In genomic region chr3:121725651-121726050, GRCm38 (mm10) we compare ENCODE assay signal across 19 mouse cellular contexts. TPM values are rescaled to one million over a fixed set of nuclear protein-coding genes. Genes with fewer than 3 reads are reported as not detected.
DNase-seq lines count a peak whose midpoint lies in the region; ATAC-seq and TF ChIP-seq lines count a peak whose summit lies in the region.
"Had no signal": no experiment of that assay in that cellular context is flagged by ENCODE, and none has a peak within 500 bp of the region (broad histone marks: within the 10 kb centered on the region; RNA-seq: fewer than 3 reads in every experiment).

No protein-coding gene starts in this region.

- WGBS in embryonic facial prominence, embryonic 12.5 days: 77% methylated on average over 10 of the region's 10 CpGs
- WGBS in small intestine, adult 2 months: 85% methylated on average over 10 of the region's 10 CpGs

- TF ChIP-seq POLR2A in small intestine, adult 2 months (IDR thresholded peaks at IDR 0.05; ENCODE audit: low read depth, low read length): no peak

- peak overlapping the region; percentile 6; the same call in 1 of the 2 replicates for H3K27ac ChIP-seq in left cerebral cortex, adult 2 months
- no peak overlapping the region for H3K27ac ChIP-seq in embryonic facial prominence, embryonic 12.5 days
- 0 out of 2 replicates have a peak overlapping the region, but pooled peaks have one; percentile 5 for H3K27ac ChIP-seq in small intestine, adult 2 months (ENCODE audit: insufficient read depth, low read depth, low read length)
- H3K27ac ChIP-seq: midbrain, embryonic 10.5 days; neural tube, embryonic 13.5 days had no signal

- H3K4me2 ChIP-seq in embryonic facial prominence, embryonic 12.5 days (replicated peaks): peak overlapping the region; percentile 87; the same call in 1 of the 2 replicates
- H3K4me2 ChIP-seq: neural tube, embryonic 13.5 days had no signal

- ATAC-seq in embryonic facial prominence, embryonic 12.5 days (ENCODE audit: insufficient number of reproducible peaks, insufficient read depth, low FRiP score, low TSS enrichment): no peak
- ATAC-seq: activated CD4-positive, CD25-positive, alpha-beta regulatory T cell, adult 4 months had no signal

- TF ChIP-seq CTCF in left cerebral cortex, adult 2 months (IDR thresholded peaks at IDR 0.05): no peak
- TF ChIP-seq CTCF in small intestine, adult 2 months (IDR thresholded peaks at IDR 0.05; ENCODE audit: extremely low read depth, insufficient read length, insufficient replicate concordance, low read depth, low read length): no peak

- DNase-seq in heart, adult 11 months: peak; percentile 83
- no peak for DNase-seq in heart, adult 18-20 months
- no peak for DNase-seq in left cerebral cortex, adult 2 months (ENCODE audit: extremely low spot score in 1 of 2, low spot score in 2 of 2)
- no peak for DNase-seq in left cerebral cortex, postnatal 10 days (ENCODE audit: extremely low spot score in 1 of 2, low spot score in 2 of 2)
- DNase-seq in natural killer cell, adult 2 months (ENCODE audit: low spot score in 2 of 2): no peak
- DNase-seq: cerebellum, postnatal 10 days; kidney, adult 18-20 months; kidney, postnatal 36 days; lung, adult 18-20 months; thymus, adult 2 months had no signal

- no peaks in the 10 kb centered on the region for H3K36me3 ChIP-seq in embryonic facial prominence, embryonic 12.5 days
- peaks cover 6% of the 10 kb centered on the region for H3K36me3 ChIP-seq in small intestine, adult 2 months (ENCODE audit: control insufficient read depth, insufficient read depth, low read length)
- H3K36me3 ChIP-seq: G1E; midbrain, embryonic 10.5 days; neural tube, embryonic 13.5 days had no signal

- H3K9me3 ChIP-seq in embryonic facial prominence, embryonic 12.5 days: no peaks in the 10 kb centered on the region
- H3K9me3 ChIP-seq: midbrain, embryonic 10.5 days; neural tube, embryonic 13.5 days had no signal

- H3K27me3 ChIP-seq in embryonic facial prominence, embryonic 12.5 days: peaks cover 12% of the 10 kb centered on the region; the same call in 1 of the 2 replicates
- no peaks in the 10 kb centered on the region for H3K27me3 ChIP-seq in small intestine, adult 2 months (ENCODE audit: control insufficient read depth, insufficient read depth, low read length)

- H3K9ac ChIP-seq in embryonic facial prominence, embryonic 12.5 days: no peak overlapping the region
- H3K9ac ChIP-seq: neural tube, embryonic 13.5 days had no signal

- peak overlapping the region; percentile 26 for H3K4me3 ChIP-seq in left cerebral cortex, adult 2 months
- no peak overlapping the region for H3K4me3 ChIP-seq in embryonic facial prominence, embryonic 12.5 days
- H3K4me3 ChIP-seq in small intestine, adult 2 months (ENCODE audit: low read depth, low read length): peak overlapping the region; percentile 34; the same call in 1 of the 2 replicates
- H3K4me3 ChIP-seq: midbrain, embryonic 10.5 days; neural tube, embryonic 13.5 days had no signal

- intact Hi-C loops in left cerebral cortex, adult 2 months (cut with DNase I): loop anchor here (10.0 kb wide), 1 partner anchor 421 kb away; no protein-coding TSS in a partner anchor
- intact Hi-C loops in left cerebral cortex, postnatal 10 days (cut with DNase I): no loop called here

- H3K4me1 ChIP-seq in embryonic facial prominence, embryonic 12.5 days: peaks cover 22% of the 10 kb centered on the region
- H3K4me1 ChIP-seq in small intestine, adult 2 months (ENCODE audit: control insufficient read depth, insufficient read depth, insufficient read length, low read length): peaks cover 13% of the 10 kb centered on the region; the same call in 1 of the 2 replicates

RNA-seq across cellular contexts. Expression of gene F3, which starts 2.3 kb away (rescaled TPM):
- 10 to 100 TPM; 19.7 to 24.8 TPM for total RNA-seq in heart, adult 18-20 months (2021)
- total RNA-seq in left cerebral cortex, adult 2 months (2021): 10 to 100 TPM; 49.4 to 61.8 TPM
- total RNA-seq in left cerebral cortex, postnatal 10 days (2021): 10 to 100 TPM; 30.0 to 38.5 TPM
- 15.2 and 15.3 TPM in 2 replicates for polyA plus RNA-seq in embryonic facial prominence, embryonic 12.5 days (2016; fragmentation: Nextera tagmentation; extraction: Ambion mirVana)
- polyA plus RNA-seq in small intestine, adult 2 months (2012; rRNA removed): 6.2 and 8.6 TPM in 2 replicates
- total RNA-seq: G1E had no signal
- polyA plus RNA-seq: activated CD4-positive, CD25-positive, alpha-beta regulatory T cell, adult 4 months; G1E had no signal

RNA-seq across cellular contexts. Expression of gene 4930432M17Rik, which starts 55.1 kb away (rescaled TPM):
- total RNA-seq in heart, adult 18-20 months (2021): not detected
- total RNA-seq in left cerebral cortex, adult 2 months (2021): not detected
- not detected for total RNA-seq in left cerebral cortex, postnatal 10 days (2021)
- not detected in 2 replicates for polyA plus RNA-seq in embryonic facial prominence, embryonic 12.5 days (2016; fragmentation: Nextera tagmentation; extraction: Ambion mirVana)
- polyA plus RNA-seq in small intestine, adult 2 months (2012; rRNA removed): not detected in 2 replicates
- total RNA-seq: left cerebral cortex, adult 18-20 months had no signal
- polyA plus RNA-seq: activated CD4-positive, CD25-positive, alpha-beta regulatory T cell, adult 4 months; C2C12; G1E; limb, embryonic 14.5 days; midbrain, embryonic 10.5 days; neural tube, embryonic 13.5 days; thymus, adult 2 months had no signal
